Mouse (Mus musculus): ENCODE data around the gene Gipc3. TPM values are rescaled to one million over a fixed set of nuclear protein-coding genes. Genes with fewer than 3 reads are reported as not detected.

Gene Gipc3
- 0.96 and 1.1 TPM in 2 replicates for polyA plus RNA-seq (2012; rRNA removed)

- no peak for DNase-seq (ENCODE audit: extremely low spot score in 1 of 2, low spot score in 1 of 2)
These were observed at the start of gene Gipc3 for GRCm38 (mm10) chr10:81342686-81343505. Gene Gipc3, minus strand, starts transcription at chr10:81343266.

GRCm38 (mm10) chr10:81392781-81393185 lies 49.7 kb upstream of the Gipc3 start, which contains the start of gene Smim24:
Gene Smim24, plus strand, starts transcription at chr10:81393051.
- no peak for DNase-seq (ENCODE audit: extremely low spot score in 1 of 2, low spot score in 1 of 2)

- DNase-seq (ENCODE audit: extremely low spot score in 1 of 2, low spot score in 1 of 2), result no peak
These were observed 49.2 kb upstream of the Gipc3 start for GRCm38 (mm10) chr10:81392270-81392669.

GRCm38 (mm10) chr10:81390678-81390965 lies 47.6 kb upstream of the Gipc3 start:
- DNase-seq (ENCODE audit: extremely low spot score in 1 of 2, low spot score in 1 of 2), result no peak

- peak in 1 of 2 experiments; percentile 83 for DNase-seq (ENCODE audit: extremely low spot score in 1 of 2, low spot score in 1 of 2)
These were observed 47.0 kb upstream of the Gipc3 start for GRCm38 (mm10) chr10:81389801-81390677.

- no peak for DNase-seq (ENCODE audit: extremely low spot score in 1 of 2, low spot score in 1 of 2)
These were observed 46.3 kb upstream of the Gipc3 start for GRCm38 (mm10) chr10:81389373-81389772.

- DNase-seq (ENCODE audit: extremely low spot score in 1 of 2, low spot score in 1 of 2), result no peak
These were observed 45.5 kb upstream of the Gipc3 start, which contains the start of gene Gm48552 for GRCm38 (mm10) chr10:81388505-81389055. Gene Gm48552, plus strand, starts transcription at chr10:81389005.

- DNase-seq (ENCODE audit: extremely low spot score in 1 of 2, low spot score in 1 of 2), result no peak
These were observed 44.6 kb upstream of the Gipc3 start for GRCm38 (mm10) chr10:81387716-81388115.

- no peak for DNase-seq (ENCODE audit: extremely low spot score in 1 of 2, low spot score in 1 of 2)
These were observed 42.7 kb upstream of the Gipc3 start for GRCm38 (mm10) chr10:81385603-81386306.

- no peak for DNase-seq (ENCODE audit: extremely low spot score in 1 of 2, low spot score in 1 of 2)
These were observed 41.5 kb upstream of the Gipc3 start for GRCm38 (mm10) chr10:81384605-81384982.

- peak; percentile 97 to 100 for DNase-seq (ENCODE audit: extremely low spot score in 1 of 2, low spot score in 1 of 2)
These were observed 40.9 kb upstream of the Gipc3 start, which contains the start of the genes Dohh and Gm48551 for GRCm38 (mm10) chr10:81383802-81384604. Gene Dohh, plus strand, starts transcription at chr10:81384428. Gene Gm48551, plus strand, starts transcription at chr10:81384466.

GRCm38 (mm10) chr10:81382039-81382438 lies 39.0 kb upstream of the Gipc3 start:
- DNase-seq (ENCODE audit: extremely low spot score in 1 of 2, low spot score in 1 of 2), result no peak

- DNase-seq (ENCODE audit: extremely low spot score in 1 of 2, low spot score in 1 of 2), result no peak
These were observed 36.8 kb upstream of the Gipc3 start for GRCm38 (mm10) chr10:81379809-81380378.

GRCm38 (mm10) chr10:81379183-81379553 lies 36.1 kb upstream of the Gipc3 start:
- DNase-seq (ENCODE audit: extremely low spot score in 1 of 2, low spot score in 1 of 2), result no peak

GRCm38 (mm10) chr10:81378553-81379182 lies 35.6 kb upstream of the Gipc3 start:
- DNase-seq (ENCODE audit: extremely low spot score in 1 of 2, low spot score in 1 of 2), result peak; percentile 100

GRCm38 (mm10) chr10:81377793-81378552 lies 34.9 kb upstream of the Gipc3 start, which contains the start of gene Fzr1:
Gene Fzr1, minus strand, starts transcription at chr10:81378516.
- DNase-seq (ENCODE audit: extremely low spot score in 1 of 2, low spot score in 1 of 2), result no peak

- no peak for DNase-seq (ENCODE audit: extremely low spot score in 1 of 2, low spot score in 1 of 2)
These were observed 34.2 kb upstream of the Gipc3 start for GRCm38 (mm10) chr10:81377362-81377664.

All from frontal cortex, adult 2 months (tissue).